Mouse (Mus musculus) myocyte (in vitro differentiated cells): ENCODE results near the gene Pgls. TPM values are rescaled to one million over a fixed set of nuclear protein-coding genes. Genes with fewer than 3 reads are reported as not detected.

ENCODE experiments used
- H3K27me3 ChIP-seq: one replicate; pipeline ENCODE4 v1.6.1; 2011; ENCODE audit not compliant: control insufficient read depth, insufficient read depth, insufficient read length
- H3K36me3 ChIP-seq: one replicate; pipeline ENCODE4 v1.6.1; 2011; ENCODE audit not compliant: control insufficient read depth, insufficient read depth
- H3K4me2 ChIP-seq: one replicate; pipeline ENCODE4 v1.6.1; 2011; ENCODE audit warnings: low read depth, control low read depth
- H3K4me3 ChIP-seq: one replicate; pipeline ENCODE4 v1.5.1; 2011; ENCODE audit warnings: mild to moderate bottlenecking, control low read depth, moderate library complexity
- H3K79me2 ChIP-seq: one replicate; pipeline ENCODE4 v1.6.1; 2011; ENCODE audit not compliant: control insufficient read depth, insufficient read depth
- H3ac ChIP-seq: one replicate; pipeline ENCODE4 v1.6.1; 2011; ENCODE audit not compliant: control insufficient read depth, insufficient read length
- CEBPB ChIP-seq: IDR thresholded peaks from 2 replicates; pipeline ENCODE4 v1.6.1; 2011; ENCODE audit warnings: mild to moderate bottlenecking, moderate library complexity; ENCODE audit not compliant: poor library complexity, insufficient read depth, severe bottlenecking
- E2F4 ChIP-seq: IDR thresholded peaks from one replicate; pipeline ENCODE4 v1.6.1; 2011; ENCODE audit warnings: mild to moderate bottlenecking, control low read depth, moderate library complexity; ENCODE audit not compliant: insufficient read depth
- MAX ChIP-seq: IDR thresholded peaks from one replicate; pipeline ENCODE4 v1.6.1; 2011; ENCODE audit warnings: low read depth, mild to moderate bottlenecking, control low read depth
- MYOD1 ChIP-seq, 3 experiments: IDR thresholded peaks; one replicate each; pipeline ENCODE4 v1.6.1; 2011; ENCODE audit warnings: control low read depth in 2 of 3, low read depth in 2 of 3, mild to moderate bottlenecking in 2 of 3, moderate library complexity in 1 of 3; ENCODE audit not compliant: insufficient read length in 2 of 3, control insufficient read depth in 1 of 3
- MYOG ChIP-seq, 3 experiments: IDR thresholded peaks; one replicate each; pipeline ENCODE4 v1.6.1; 2011; ENCODE audit warnings: control low read depth in 2 of 3, low read depth in 2 of 3, mild to moderate bottlenecking in 2 of 3; ENCODE audit not compliant: insufficient read length in 2 of 3, control insufficient read depth in 1 of 3, insufficient read depth in 1 of 3
- POLR2A ChIP-seq: IDR thresholded peaks from one replicate; pipeline ENCODE4 v1.6.1; 2011; ENCODE audit warnings: low read depth, mild to moderate bottlenecking, control low read depth, moderate library complexity; ENCODE audit not compliant: insufficient read length
- POLR2AphosphoS2 ChIP-seq: IDR thresholded peaks from one replicate; pipeline ENCODE4 v1.6.1; 2011; ENCODE audit warnings: low read depth, control low read depth; ENCODE audit not compliant: insufficient read length
- REST ChIP-seq: IDR thresholded peaks from one replicate; pipeline ENCODE4 v1.6.1; 2011; ENCODE audit warnings: mild to moderate bottlenecking, control low read depth, moderate library complexity; ENCODE audit not compliant: insufficient read depth, insufficient read length
- SRF ChIP-seq: IDR thresholded peaks from one replicate; pipeline ENCODE4 v1.6.1; 2011; ENCODE audit warnings: low read depth; ENCODE audit not compliant: control insufficient read depth, insufficient read length
- TCF12 ChIP-seq: IDR thresholded peaks from one replicate; pipeline ENCODE4 v1.6.1; 2011; ENCODE audit warnings: mild to moderate bottlenecking, control low read depth; ENCODE audit not compliant: poor library complexity, insufficient read depth, severe bottlenecking
- TCF3 ChIP-seq: IDR thresholded peaks from one replicate; pipeline ENCODE4 v1.6.1; 2011; ENCODE audit warnings: low read depth, control low read depth; ENCODE audit not compliant: insufficient read length
- USF1 ChIP-seq: IDR thresholded peaks from one replicate; pipeline ENCODE4 v1.6.1; 2011; ENCODE audit warnings: low read depth, mild to moderate bottlenecking, control low read depth, moderate library complexity
- polyA plus RNA-seq: library from polyadenylated mRNA; unstranded; fragments of >200 nt; fragmentation: generic; extraction: Trizol; gene quantifications from one replicate; pipeline ENCODE4 v1.2.1, GENCODE M21; 2012; ENCODE audit warnings: missing spikeins

The Pgls gene
- polyA plus RNA-seq, 1 experiment, result 248 TPM

GRCm38 (mm10) chr8:71601939-71602665 lies 10.1 kb downstream of the Pgls start:
- TF ChIP-seq REST, result no peak
- TF ChIP-seq POLR2AphosphoS2, result no peak
- no peak for TF ChIP-seq SRF
- no peak for TF ChIP-seq MAX
- no peaks in the 10 kb centered on the region for H3K36me3 ChIP-seq
- H3ac ChIP-seq, result no peak overlapping the region
- no peak overlapping the region for H3K4me2 ChIP-seq
- no peak overlapping the region for H3K4me3 ChIP-seq
- no peaks in the 10 kb centered on the region for H3K79me2 ChIP-seq
- no peaks in the 10 kb centered on the region for H3K27me3 ChIP-seq

- Histone ChIP-seq H3K27me3 (no peaks in the 10 kb centered on the region), H3K4me3 (no peak overlapping the region), H3ac (no peak overlapping the region), H3K4me2 (no peak overlapping the region), H3K79me2 (no peaks in the 10 kb centered on the region), H3K36me3 (no peaks in the 10 kb centered on the region)
- TF ChIP-seq CEBPB (no peak), TCF12 (no peak), POLR2A (no peak), MAX (no peak), REST (no peak), MYOD1 (IDR thresholded peaks at IDR 0.05; ENCODE audit: control insufficient read depth in 1 of 3, insufficient read length in 2 of 3, low read depth in 2 of 3) (no peak)
These were observed 10.8 kb downstream of the Pgls start for GRCm38 (mm10) chr8:71602666-71603334.

DNA sequence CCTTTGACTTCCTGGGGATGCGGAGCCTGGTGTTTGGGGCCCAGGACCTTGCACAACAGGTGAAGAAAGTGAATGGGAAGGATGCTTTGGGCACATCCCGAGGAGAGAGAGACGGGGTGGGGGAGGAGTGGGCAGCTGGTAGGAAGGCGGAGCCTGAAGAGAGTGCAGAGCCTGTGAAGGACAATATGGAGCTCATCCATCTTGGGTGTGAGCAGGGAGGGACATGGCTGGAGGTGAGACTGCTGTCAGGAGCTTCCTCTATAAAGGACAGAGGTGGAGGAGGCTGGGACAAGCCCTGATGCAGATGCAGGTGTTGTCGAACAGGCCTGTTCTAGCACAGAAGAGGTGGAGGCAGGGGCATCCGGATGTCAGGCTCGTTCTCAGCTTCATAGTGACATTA lies 12.0 kb downstream of the Pgls start:
- Histone ChIP-seq H3K4me2 (no peak overlapping the region), H3ac (no peak overlapping the region), H3K36me3 (no peaks in the 10 kb centered on the region), H3K27me3 (no peaks in the 10 kb centered on the region), H3K4me3 (no peak overlapping the region), H3K79me2 (no peaks in the 10 kb centered on the region)
- no peak for TF ChIP-seq MAX
- TF ChIP-seq MYOG (IDR thresholded peaks at IDR 0.05; ENCODE audit: control insufficient read depth in 1 of 3, insufficient read depth in 1 of 3, insufficient read length in 2 of 3, low read depth in 2 of 3), result no peak
- no peak for TF ChIP-seq POLR2AphosphoS2
- no peak for TF ChIP-seq E2F4
- TF ChIP-seq USF1, result no peak
- TF ChIP-seq MYOD1 (IDR thresholded peaks at IDR 0.05; ENCODE audit: control insufficient read depth in 1 of 3, insufficient read length in 2 of 3, low read depth in 2 of 3), result no peak
- TF ChIP-seq POLR2A, result no peak
- no peak for TF ChIP-seq CEBPB
- TF ChIP-seq TCF12, result no peak
- TF ChIP-seq SRF, result no peak
- no peak for TF ChIP-seq TCF3
- no peak for TF ChIP-seq REST

- Histone ChIP-seq H3K27me3 (no peaks in the 10 kb centered on the region), H3K4me2 (peak within 1 kb of the TSS; percentile 73), H3ac (peak within 1 kb of the TSS; percentile 71), H3K36me3 (no peaks in the 10 kb centered on the region), H3K79me2 (peaks cover 3% of the 10 kb centered on the region), H3K4me3 (peak within 1 kb of the TSS; percentile 44)
- TF ChIP-seq CEBPB (no peak), USF1 (no peak), POLR2A (peak; percentile 93), MYOD1 (IDR thresholded peaks at IDR 0.05; ENCODE audit: control insufficient read depth in 1 of 3, insufficient read length in 2 of 3, low read depth in 2 of 3) (peak in 2 of 3 experiments; percentile 79 to 89), MYOG (IDR thresholded peaks at IDR 0.05; ENCODE audit: control insufficient read depth in 1 of 3, insufficient read depth in 1 of 3, insufficient read length in 2 of 3, low read depth in 2 of 3) (peak in 2 of 3 experiments; percentile 87 to 88), E2F4 (peak; percentile 32), POLR2AphosphoS2 (peak; percentile 71)
These were observed 19.1 kb downstream of the Pgls start, which contains the start of gene Colgalt1 for GRCm38 (mm10) chr8:71610822-71611651. Gene Colgalt1, plus strand, starts transcription at chr8:71610998.

GRCm38 (mm10) chr8:71612141-71612540 lies 20.2 kb downstream of the Pgls start:
- H3K4me2 ChIP-seq, result peak overlapping the region; percentile 73
- peak overlapping the region; percentile 44 for H3K4me3 ChIP-seq
- no peak for TF ChIP-seq POLR2A
- TF ChIP-seq MYOD1 (IDR thresholded peaks at IDR 0.05; ENCODE audit: control insufficient read depth in 1 of 3, insufficient read length in 2 of 3, low read depth in 2 of 3), result no peak
- no peak for TF ChIP-seq CEBPB
- H3K36me3 ChIP-seq, result no peaks in the 10 kb centered on the region
- peaks cover 3% of the 10 kb centered on the region for H3K79me2 ChIP-seq
- no peaks in the 10 kb centered on the region for H3K27me3 ChIP-seq
- no peak overlapping the region for H3ac ChIP-seq
